16 mouse cellular contexts compared by ENCODE assay signal in the genomic region with DNA sequence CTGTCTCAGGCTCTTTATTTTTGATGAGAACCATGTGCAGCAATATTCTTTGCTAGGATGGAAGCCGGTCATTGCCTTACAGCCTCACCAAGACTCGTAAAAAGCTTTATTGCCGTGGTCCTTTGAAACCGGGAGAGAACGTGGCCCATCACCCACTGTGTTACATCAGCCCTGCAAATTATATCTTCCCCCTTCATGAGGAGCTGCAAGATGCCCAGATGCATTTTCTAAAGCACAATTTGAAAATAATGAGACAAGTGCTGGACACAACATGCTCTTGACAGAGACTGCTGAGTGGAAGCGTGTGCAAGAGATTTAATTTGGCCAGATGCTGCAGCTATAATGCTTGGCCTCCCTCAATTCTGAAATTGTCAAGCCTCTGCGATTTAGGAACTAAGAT.
"Had no signal": no experiment of that assay in that cellular context is flagged by ENCODE, and none has a peak within 500 bp of the region (broad histone marks: within the 10 kb centered on the region; RNA-seq: fewer than 3 reads in every experiment).

No protein-coding gene starts in this region.

- H3K27ac ChIP-seq: kidney, postnatal 0 days; liver, embryonic 15.5 days; midbrain, embryonic 10.5 days; neural tube, embryonic 13.5 days had no signal

- H3K9ac ChIP-seq: liver, embryonic 15.5 days; neural tube, embryonic 13.5 days had no signal

- H3K4me3 ChIP-seq: liver, embryonic 15.5 days; midbrain, embryonic 10.5 days; neural tube, embryonic 13.5 days had no signal

- H3K27me3 ChIP-seq: liver, embryonic 15.5 days; neural tube, embryonic 13.5 days had no signal

- H3K36me3 ChIP-seq: liver, embryonic 15.5 days; midbrain, embryonic 10.5 days; neural tube, embryonic 13.5 days had no signal

- H3K4me1 ChIP-seq: liver, embryonic 15.5 days; neural tube, embryonic 13.5 days had no signal

- H3K9me3 ChIP-seq: liver, embryonic 15.5 days; midbrain, embryonic 10.5 days; neural tube, embryonic 13.5 days had no signal

- ATAC-seq: lung, postnatal 0 days had no signal

- H3K4me2 ChIP-seq: liver, embryonic 11.5 days; liver, embryonic 15.5 days; neural tube, embryonic 13.5 days had no signal

- DNase-seq: kidney, adult 8-10 months; kidney, postnatal 36 days; layer of hippocampus, adult 9-11 months; layer of hippocampus, postnatal 36 days; lung, adult 2 months; lung, postnatal 36 days; midbrain, embryonic 14.5 days; retina, postnatal 1 day; right cerebral cortex, postnatal 14 days; thymus, postnatal 36 days had no signal
